Mouse (Mus musculus): ENCODE results near the gene Phc2.

The Phc2 gene

DNA sequence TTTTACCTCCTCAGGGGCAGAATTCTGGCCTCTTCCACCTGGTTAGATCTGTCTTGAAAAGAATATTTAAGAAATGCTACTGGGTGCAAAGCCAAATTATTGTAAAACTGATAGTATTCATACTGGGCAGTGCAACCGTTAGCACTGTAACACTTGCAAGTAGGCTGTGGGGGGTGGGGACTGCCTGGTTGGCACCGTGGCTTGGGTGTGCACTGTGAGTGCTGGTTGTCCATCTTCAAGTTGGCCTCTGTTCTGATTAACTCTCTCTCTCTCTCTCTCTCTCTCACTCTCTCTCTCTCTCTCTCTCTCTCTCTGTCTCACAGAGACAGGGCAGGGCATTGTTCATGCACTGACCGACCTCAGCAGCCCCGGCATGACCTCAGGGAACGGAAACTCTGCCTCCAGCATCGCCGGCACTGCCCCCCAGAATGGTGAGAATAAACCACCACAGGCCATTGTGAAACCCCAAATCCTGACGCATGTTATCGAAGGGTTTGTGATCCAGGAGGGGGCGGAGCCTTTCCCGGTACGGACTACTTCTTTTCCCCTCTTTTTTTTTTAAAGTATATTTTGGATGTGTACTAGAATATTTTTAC lies 88.6 kb downstream of the Phc2 start:
- peak; percentile 10 to 52 for DNase-seq

GRCm38 (mm10) chr4:128745160-128745559 lies 90.7 kb downstream of the Phc2 start:
- DNase-seq, result peak; percentile 11 to 21

GRCm38 (mm10) chr4:128747614-128748270 lies 93.2 kb downstream of the Phc2 start:
- DNase-seq, result peak; percentile 69 to 76

DNA sequence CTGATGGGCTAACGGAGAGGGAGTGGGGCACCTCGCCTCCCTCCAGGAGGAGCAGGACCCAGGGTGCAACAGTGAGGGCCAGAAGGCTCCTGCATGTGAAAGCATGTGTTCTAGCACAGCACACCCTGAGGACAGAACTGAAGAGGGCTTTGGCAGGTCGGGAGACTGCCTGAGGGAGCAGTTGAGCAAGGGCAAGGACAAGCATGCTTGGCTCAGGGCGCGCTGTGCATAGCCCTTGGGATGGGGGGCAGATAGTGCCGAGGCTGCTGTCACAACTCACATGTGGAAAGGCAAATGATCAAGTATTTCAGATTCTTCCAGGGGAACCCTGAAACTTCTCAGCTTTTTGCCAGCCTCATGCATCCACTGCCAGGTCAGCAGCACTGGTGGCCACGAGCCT lies 93.8 kb downstream of the Phc2 start:
- peak in 1 of 2 experiments; percentile 31 for DNase-seq

GRCm38 (mm10) chr4:128751006-128751405 lies 96.5 kb downstream of the Phc2 start:
- peak in 1 of 2 experiments; percentile 34 for DNase-seq

GRCm38 (mm10) chr4:128752031-128752757 lies 97.7 kb downstream of the Phc2 start:
- DNase-seq, result peak; percentile 60 to 62

DNA sequence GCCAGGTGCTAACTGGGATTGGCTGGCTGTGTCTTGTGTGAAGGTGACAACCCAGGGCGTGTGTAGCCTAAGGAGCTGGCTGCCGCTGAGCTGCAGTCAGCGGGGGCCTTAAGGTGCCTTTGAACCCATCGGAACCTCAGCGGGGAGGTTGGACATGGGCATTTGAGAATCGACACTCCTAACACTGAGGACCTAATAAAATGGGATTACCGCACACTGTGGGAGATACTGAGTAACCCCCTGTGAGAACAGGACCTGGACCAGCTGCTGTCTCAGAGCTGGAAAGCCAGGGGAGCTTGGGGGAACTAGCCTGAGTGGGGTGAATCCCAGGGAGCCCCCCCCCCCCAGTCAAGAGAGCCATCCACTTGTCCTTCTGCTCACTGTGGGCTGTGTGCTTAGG lies 99.1 kb downstream of the Phc2 start:
- DNase-seq, result peak in 1 of 2 experiments; percentile 15

DNA sequence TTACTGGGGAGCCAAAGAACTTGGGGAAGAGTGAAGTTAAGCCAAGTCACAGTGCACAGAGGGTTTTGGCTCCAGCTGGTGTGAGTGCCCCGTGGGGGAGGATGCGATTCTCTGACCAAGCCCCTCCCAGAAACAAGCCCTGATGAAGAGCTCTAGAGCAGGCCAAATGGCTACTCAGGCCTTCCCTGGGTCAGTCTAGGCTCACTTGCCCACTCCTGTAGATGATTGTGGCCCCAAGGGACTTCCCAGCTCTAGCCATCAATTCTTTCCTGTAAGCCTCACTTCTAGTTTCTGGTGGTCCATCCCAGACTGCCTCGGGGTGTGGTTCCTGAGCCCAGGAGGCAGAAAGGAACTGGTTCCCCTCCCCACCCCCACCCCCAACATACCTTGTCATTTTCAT lies 100.6 kb downstream of the Phc2 start, which contains the start of gene A3galt2:
Gene A3galt2 (plus strand): TSS at position 301 of the 400 bp plus-strand sequence.
- DNase-seq, result peak in 1 of 2 experiments; percentile 23

DNA sequence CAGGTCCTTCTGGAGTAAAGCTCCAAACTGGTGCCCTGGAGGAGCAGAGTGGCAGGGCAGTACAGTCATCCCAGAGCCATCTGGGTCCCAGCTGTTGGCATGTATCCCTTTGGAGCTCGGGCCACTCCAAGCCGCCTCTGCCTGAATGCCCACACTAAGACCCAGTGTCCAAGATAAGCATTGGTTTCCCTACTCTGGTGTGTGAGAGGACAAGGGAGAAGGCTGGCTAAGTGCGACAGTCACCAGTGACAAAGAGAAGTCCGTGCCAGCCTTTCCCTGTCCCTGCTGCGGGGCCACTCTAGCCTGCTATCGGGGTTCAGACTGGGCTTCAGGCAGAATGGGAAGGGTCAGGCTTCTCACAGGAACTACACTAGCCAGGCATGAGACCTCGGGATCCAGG lies 101.4 kb downstream of the Phc2 start:
- peak; percentile 44 to 51 for DNase-seq

DNA sequence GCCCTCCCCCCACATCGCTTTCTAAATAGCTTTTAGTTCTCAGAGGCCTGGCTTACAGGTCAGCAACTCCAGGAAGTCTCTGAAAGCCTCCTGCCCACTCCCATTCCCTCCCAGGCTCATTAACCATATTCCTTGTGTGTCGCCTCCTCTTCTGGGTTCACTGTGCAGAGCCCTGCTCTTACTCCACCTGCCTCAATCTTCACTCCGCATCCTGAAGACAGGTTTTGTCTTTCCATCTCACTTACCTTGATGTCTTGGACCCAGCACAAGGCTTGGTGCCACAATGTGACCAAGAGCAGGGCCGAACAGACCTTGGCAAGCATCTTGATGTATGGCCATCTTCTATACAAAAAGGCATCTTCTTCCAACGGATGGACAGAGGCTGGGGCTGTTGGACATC lies 104.7 kb downstream of the Phc2 start:
- peak in 1 of 2 experiments; percentile 28 for DNase-seq

DNA sequence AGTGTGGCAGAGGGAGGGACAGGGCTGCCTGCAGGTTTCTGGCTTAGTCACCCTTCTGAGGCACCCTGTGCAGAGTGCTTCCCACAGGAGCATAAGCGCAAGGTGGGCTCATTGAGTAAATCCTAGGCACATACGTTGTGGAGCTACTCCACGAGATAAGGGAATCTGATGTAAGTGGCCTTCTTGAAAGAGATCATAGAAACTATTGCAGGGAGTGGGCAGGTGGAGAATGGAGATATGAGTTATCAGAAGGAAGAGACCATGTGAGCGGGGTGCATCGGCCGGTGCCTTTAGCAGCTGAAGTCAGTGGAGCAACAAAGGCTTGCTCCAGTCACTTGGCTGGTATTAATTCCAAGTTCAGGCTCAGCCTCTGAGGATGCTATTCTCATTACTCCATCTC lies 105.5 kb downstream of the Phc2 start:
- peak in 1 of 2 experiments; percentile 10 for DNase-seq

GRCm38 (mm10) chr4:128766929-128767328 lies 112.4 kb downstream of the Phc2 start:
- DNase-seq, result peak; percentile 53 to 58

GRCm38 (mm10) chr4:128768120-128768519 lies 113.6 kb downstream of the Phc2 start:
- no peak for DNase-seq

GRCm38 (mm10) chr4:128769569-128770355 lies 115.3 kb downstream of the Phc2 start:
- no peak for DNase-seq

DNA sequence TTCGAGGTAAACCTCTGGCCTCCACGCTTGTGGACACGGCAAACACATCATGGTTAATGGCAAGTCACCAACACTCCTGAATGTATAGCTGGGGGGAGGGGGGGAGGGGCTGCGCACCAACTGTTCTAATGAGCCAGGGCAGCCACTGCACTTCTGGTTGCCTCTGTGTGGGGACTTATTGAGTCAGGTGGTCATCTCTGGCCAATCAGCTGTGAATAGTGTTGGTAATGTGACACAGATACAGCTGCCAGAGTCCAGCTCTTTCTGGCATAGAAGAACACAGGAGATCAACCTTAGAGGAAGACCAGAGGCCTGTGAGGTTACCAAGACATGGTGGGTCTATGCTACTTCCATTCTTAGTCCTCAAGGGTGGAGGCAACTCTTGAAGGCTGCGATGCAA lies 116.2 kb downstream of the Phc2 start:
- DNase-seq, result no peak

- no peak for DNase-seq
Measured at GRCm38 (mm10) chr4:128773820-128774219, 119.3 kb downstream of the Phc2 start.

- peak; percentile 73 to 80 for DNase-seq
Measured at GRCm38 (mm10) chr4:128774467-128774866, 120.0 kb downstream of the Phc2 start.

GRCm38 (mm10) chr4:128776568-128777289 lies 122.2 kb downstream of the Phc2 start:
- peak; percentile 91 to 92 for DNase-seq

- DNase-seq, result no peak
Measured at GRCm38 (mm10) chr4:128777593-128777992, 123.1 kb downstream of the Phc2 start.

DNA sequence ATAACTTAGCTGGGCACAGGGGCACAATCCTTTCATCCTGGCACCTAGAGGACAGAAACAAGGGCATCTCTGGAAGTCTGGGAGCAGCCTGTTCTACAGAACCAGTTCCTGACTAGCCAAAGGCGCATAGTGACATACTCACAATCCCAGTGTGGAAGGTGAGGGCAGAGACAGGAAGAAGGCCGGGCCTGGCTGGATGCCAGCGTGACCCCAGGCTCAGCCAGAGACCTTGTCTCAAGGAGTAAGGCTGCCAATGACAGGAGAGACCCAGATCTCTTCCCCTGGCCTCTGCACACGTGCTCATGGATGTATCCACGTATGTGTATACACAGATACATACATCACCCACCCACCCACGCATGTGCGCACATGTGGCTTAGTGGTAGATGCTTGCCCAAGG lies 127.5 kb downstream of the Phc2 start:
- no peak for DNase-seq

DNA sequence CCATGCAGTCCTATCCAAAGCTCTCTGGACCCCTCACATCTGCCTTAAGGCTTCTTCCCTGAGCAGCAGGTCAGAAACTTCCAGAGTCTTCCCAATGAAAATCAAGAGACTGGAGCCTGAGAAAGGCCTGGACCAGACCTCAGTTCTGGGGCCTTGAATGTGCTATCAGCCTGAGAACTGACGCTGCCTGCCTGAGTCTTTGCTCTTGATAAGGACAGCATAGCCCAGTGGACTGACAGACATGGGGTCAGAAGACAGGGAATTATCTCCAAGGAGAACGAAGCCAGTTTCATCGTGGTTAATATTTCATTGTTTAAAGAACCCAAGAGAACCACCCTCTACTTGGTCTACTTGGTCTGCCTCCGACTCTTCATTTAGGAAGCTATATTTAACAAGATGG lies 128.1 kb downstream of the Phc2 start:
- DNase-seq, result no peak

DNA sequence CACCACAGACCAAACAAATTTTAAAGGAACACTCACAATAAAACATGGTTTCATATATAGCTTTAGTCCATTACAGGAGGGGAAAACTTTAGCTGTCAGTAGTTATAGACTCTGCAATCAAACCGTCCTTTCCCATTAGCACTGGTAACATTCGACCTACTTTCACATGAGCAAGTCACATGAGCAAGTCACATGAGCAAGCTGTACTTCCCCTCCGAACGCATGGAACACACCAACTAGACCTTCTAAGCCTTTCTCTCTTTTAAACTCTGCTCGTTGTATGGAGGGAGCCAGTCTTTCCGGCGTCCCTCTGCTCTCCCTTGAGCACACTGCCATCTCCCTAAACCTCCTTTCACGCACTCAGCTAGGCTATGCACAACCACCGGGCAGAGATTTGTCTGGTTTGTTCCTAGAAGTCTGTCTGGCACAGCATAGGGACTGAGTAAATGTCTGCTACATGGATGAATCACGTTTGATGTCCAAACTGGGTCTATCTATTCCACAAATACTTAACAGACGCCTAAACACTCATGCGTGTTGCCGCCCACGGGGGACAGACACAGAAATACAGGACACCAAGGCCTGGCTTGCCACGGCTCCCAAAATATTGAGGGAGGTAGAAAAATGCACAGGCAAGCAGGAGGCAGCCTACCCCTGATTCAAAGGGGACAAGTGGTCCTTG lies 130.6 kb downstream of the Phc2 start:
- no peak for DNase-seq

Measured in cerebellum, postnatal 25 days (tissue).